Mouse (Mus musculus): ENCODE data around the gene Siva1. TPM values are rescaled to one million over a fixed set of nuclear protein-coding genes. Genes with fewer than 3 reads are reported as not detected.

Gene Siva1
- 20.4 TPM for total RNA-seq (2023)

GRCm38 (mm10) chr12:112644180-112644854, at the start of gene Siva1:
Siva1 (plus strand) TSS chr12:112644679.

GRCm38 (mm10) chr12:112619686-112620353, 24.7 kb upstream of the Siva1 start, which contains the start of gene Adssl1:
Adssl1 (plus strand) TSS chr12:112620045.

GRCm38 (mm10) chr12:112674132-112675011, 29.9 kb downstream of the Siva1 start, which contains the start of gene Akt1:
Akt1 (minus strand) TSS chr12:112674884.

GRCm38 (mm10) chr12:112678555-112679026, 34.1 kb downstream of the Siva1 start, which contains the start of gene Zbtb42:
Zbtb42 (plus strand) TSS chr12:112678828.

Other genes starting within 250 kb of the Siva1 start
- not detected for gene A530016L24Rik, start 155.2 kb upstream of the Siva1 start, total RNA-seq (2023)
- not detected for gene Tmem179, start 127.9 kb upstream of the Siva1 start, total RNA-seq (2023)
- 87.6 TPM for gene Inf2, start 55.9 kb upstream of the Siva1 start, total RNA-seq (2023)
- 1.5 TPM for gene Adssl1, start 24.6 kb upstream of the Siva1 start, total RNA-seq (2023)
- gene Akt1, start 30.2 kb downstream of the Siva1 start, total RNA-seq (2023): 74.5 TPM
- 3.1 TPM for gene Zbtb42, start 34.1 kb downstream of the Siva1 start, total RNA-seq (2023)
- gene Cep170b, start 75.8 kb downstream of the Siva1 start, total RNA-seq (2023): 10.2 TPM
- gene Pld4, start 116.0 kb downstream of the Siva1 start, total RNA-seq (2023): 24.4 TPM
- gene Ahnak2, start 158.0 kb downstream of the Siva1 start, total RNA-seq (2023): not detected
- not detected for gene Clba1, start 164.3 kb downstream of the Siva1 start, total RNA-seq (2023)
- 33.8 TPM for gene Cdca4, start 184.7 kb downstream of the Siva1 start, total RNA-seq (2023)
- 227 TPM for gene Gpr132, start 223.5 kb downstream of the Siva1 start, total RNA-seq (2023)

Measured in CD8-positive naive resting alpha-beta T cell, adult 57 days (primary cell).